Mouse (Mus musculus) layer of hippocampus, adult 8-10 months (tissue): Measurements from ENCODE around the gene Myo9a. TPM values are rescaled to one million over a fixed set of nuclear protein-coding genes. Genes with fewer than 3 reads are reported as not detected.
A peak's percentile ranks its signal among the peaks of the same experiment; 100 is the strongest.

ENCODE experiments used
- DNase-seq, 2 experiments: peaks; one replicate each; pipeline ENCODE4 v3.0.0; 2022; ENCODE audit warnings: low spot score in 2 of 2
- total RNA-seq, 4 experiments: library from RNA; stranded (reverse); gene quantifications; 2 replicates each; pipeline ENCODE4 v1.2.4; 2022

Gene Myo9a
- 10 to 100 TPM; 55.3 to 80.0 (median 65.7) TPM for total RNA-seq

- peak; percentile 99 for DNase-seq
Measured at GRCm38 (mm10) chr9:59750267-59751065, at the start of gene Myo9a, which contains the start of gene Senp8. Gene Myo9a (plus strand): TSS chr9:59750896. Gene Senp8 (minus strand): TSS chr9:59750710.

- DNase-seq = no peak
Measured at GRCm38 (mm10) chr9:59701094-59701493, 49.6 kb upstream of the Myo9a start.

- no peak for DNase-seq
Measured at GRCm38 (mm10) chr9:59703099-59703498, 47.6 kb upstream of the Myo9a start.

GRCm38 (mm10) chr9:59706850-59707825 is 43.6 kb upstream of the Myo9a start:
- no peak for DNase-seq

- DNase-seq = no peak
Measured at GRCm38 (mm10) chr9:59709225-59709624, 41.5 kb upstream of the Myo9a start.

DNA sequence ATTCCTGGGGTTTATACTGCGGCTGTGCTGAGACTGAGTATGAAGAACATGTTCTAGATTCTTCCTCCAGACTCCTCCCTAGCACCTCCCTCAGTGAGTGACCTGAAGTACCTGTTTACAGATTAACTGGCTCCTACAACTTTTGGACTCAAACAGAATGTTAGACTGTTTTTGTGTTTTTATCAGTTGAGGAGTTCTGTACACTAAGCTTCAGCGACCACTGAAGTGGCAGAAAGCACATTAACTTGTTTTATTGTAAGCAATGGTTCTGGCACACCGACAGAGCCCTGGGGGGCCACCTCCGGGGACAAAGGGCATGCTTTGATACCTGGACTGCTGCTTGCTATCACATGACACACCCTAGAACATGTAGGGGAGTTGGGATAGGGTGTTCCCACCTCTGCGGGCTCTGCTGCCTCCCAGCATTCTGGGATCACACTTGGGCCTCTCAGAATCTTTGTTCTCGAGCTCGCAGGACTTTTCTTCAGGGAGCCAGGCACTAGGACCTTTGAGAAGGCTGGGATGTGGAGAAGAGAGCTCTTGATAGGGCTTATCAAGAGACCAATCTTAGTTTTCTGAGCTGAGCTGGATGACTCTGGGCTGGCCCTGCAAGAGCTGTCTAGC is 34.3 kb upstream of the Myo9a start:
- no peak for DNase-seq

GRCm38 (mm10) chr9:59718237-59718636 is 32.5 kb upstream of the Myo9a start:
- no peak for DNase-seq

DNA sequence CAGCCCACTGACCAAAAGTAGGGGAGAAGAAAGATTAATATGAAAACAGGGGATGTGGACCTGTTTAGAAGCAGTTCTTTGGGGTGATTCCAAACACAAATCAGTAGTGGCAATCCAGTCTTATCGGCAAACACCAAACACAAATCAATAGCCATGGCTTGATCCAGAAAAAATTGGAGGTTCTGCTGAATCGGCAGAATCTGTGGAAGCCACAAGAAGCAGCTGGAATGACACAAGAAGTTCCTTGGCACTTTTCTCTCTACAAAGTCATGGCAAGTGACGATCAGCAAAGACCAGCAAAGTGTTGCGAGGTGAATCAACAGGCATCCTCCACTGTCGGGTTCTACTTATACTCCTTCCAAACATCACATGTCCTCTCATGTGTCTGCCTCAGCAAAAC is 29.6 kb upstream of the Myo9a start:
- no peak for DNase-seq

DNA sequence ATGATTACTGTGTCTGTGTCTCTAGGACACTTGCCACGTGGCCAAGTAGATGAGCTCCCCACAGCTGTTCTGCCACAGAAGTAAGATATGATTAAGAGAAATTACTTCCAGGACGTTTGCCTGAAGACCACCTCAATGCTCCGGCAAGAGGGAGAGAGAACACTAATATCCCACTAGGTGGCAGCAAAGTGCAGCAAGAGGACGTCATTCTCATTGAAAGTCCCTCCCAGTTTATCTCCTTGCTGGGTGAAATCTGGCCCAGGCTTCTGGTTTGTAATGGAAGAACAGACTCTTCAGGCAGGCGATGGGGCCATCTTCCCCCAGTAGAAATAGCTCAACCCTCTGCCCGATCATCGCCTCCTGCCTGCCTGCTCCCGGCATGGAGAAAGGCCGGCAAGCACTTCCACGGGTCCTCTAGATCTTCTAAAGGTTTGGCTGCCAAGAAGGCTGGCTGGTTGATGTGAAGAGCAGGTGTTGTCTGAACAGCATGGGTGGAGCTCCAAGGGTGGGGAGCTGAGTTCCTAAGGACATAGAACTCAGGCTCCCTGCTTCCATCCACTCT is 27.5 kb upstream of the Myo9a start:
- DNase-seq = peak; percentile 60 to 70

DNA sequence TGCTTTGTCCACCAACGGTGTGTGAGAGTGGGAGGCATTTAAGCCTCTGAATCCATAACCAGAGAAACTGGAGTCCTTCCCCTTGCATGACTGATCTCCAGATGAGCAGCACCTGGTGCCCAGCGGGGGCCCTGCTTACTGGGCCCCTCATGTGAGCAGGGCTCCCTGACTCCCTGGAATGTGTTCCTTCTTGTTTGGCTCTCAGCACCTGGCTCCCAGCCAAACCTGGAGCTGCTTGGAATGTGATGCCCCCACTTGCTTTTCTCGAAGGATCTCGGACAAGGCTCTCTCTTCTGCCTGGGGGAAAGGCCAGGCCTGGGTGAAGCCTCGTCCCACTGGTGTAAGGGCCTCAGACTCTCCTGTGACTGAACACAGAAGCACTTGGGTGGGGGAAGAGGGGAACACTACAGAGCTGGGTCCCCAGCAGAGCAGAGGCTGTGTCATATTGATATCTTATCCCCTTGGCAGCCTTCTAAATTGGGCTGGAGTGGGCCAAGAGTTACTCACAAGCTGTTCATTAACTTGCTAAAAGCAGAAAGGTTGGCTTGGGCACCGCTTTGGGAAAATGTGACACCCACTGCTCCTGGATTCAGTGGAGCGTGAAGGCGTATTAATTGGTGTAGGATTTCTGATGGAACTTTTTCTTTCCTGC is 26.8 kb upstream of the Myo9a start:
- DNase-seq = peak; percentile 56 to 61

GRCm38 (mm10) chr9:59725515-59725914 is 25.2 kb upstream of the Myo9a start:
- no peak for DNase-seq

DNA sequence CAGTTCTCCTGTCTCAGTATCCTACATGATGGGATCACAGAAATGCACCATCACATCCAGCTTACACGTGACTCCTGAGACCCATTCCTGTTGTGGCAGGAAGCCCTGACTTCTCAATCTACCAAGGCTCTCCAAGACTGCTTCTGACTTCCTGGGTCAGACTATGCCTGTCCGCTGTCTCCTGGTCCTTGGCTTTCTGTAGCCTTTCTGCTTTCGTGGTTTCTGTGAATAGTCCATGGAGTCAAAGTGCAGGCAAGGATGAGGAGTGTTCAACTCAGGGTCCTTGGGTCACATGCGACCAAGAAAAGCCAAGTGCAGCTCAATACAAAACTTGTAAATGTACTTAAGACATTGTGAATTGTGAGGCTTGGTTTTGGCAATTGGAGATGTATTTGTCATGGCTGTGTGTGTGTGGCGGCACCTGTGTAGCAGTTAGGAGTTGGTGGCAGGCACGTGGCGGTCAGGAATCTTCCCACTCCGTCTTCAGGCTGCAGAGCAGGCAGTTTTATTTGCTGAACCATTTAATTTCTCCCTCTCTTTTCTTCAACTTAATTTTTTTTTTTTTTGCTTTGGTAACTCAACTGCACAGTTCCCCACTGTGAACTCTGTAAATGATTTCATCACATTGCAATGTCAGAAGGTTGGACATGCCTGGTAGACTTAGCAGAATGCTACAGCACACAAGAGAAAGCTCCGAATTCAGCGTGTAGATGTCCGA is 23.0 kb upstream of the Myo9a start:
- DNase-seq = no peak

- DNase-seq = no peak
Measured at GRCm38 (mm10) chr9:59731136-59731535, 19.6 kb upstream of the Myo9a start.

DNA sequence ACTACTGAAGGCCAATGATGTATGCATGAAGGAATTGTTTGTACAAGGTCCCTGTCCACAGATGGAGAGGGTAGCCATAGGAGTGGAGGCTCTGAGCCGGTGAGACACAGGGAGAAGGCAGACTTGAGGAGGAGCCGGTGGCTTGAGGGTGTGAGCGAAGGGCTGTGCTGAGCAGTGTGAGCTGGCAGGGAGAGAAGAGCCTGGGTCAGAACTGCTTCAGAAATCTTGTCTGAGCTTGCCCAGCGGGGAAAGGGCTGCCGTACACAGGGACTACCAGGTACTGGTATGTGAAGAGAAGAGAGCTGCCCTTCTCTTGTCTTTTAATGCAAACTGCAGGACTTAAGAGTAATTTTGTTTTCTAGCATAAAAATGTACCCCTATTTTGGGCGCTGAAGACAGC is 17.6 kb upstream of the Myo9a start:
- DNase-seq = no peak

GRCm38 (mm10) chr9:59735394-59735793 is 15.3 kb upstream of the Myo9a start:
- DNase-seq = no peak

GRCm38 (mm10) chr9:59740593-59740992 is 10.1 kb upstream of the Myo9a start:
- no peak for DNase-seq

GRCm38 (mm10) chr9:59743903-59744302 is 6.8 kb upstream of the Myo9a start:
- no peak for DNase-seq

DNA sequence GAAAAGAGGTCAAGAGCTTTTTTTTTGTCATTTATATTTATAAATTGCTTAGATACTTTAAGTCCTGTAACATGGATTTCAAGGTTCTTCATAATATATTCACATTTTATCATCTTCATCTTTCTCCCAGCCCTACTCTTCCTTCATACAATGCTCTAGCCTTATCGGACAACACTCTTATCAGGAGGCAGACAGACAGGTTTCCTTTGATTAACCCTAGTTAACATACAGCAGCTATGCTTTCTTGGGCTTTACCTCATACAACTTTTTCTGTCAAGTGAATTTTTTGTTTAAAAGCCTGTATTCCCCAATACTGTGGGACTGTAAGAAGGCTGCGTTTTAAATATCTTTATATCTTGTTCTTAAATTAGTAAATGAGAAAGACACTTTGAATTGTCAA is 2.3 kb upstream of the Myo9a start:
- DNase-seq = no peak

GRCm38 (mm10) chr9:59748969-59749368 is 1.7 kb upstream of the Myo9a start:
- DNase-seq = no peak

DNA sequence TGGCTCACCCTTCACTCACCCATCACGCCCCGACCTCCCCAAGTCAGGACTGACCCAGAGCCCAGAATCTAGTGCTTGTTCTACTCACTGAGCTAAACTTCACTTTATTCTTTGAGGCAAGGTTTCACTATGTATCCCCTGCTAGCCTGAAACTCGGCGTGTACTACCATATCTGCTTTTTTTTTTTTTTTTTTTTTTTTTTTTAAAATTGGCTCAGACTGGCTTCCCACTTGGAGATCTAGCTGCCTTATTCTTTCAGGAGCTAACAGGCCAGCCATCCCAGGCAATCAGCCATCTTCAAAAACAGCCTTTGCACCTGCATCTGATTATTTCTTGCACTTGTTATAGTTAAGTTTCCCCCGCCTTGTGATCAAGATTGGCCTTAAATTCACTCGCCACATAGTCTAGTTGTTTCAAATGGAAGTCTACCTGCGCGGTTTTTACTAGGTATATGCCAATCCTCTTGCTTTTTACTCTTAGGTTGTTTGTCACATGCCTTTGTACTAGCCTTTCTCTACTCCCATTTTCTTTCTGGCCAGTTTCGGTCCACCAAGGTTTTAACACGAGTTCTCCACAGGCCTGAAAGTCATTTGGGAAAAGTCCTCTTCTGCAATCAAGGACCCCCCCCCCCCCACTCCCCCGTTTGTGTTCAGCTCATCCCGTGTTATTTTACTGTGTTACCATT is 973 bp upstream of the Myo9a start:
- DNase-seq = no peak
